Mouse (Mus musculus) CH12.LX (cell line): ENCODE data around the gene Gm20388. TPM values are rescaled to one million over a fixed set of nuclear protein-coding genes. Genes with fewer than 3 reads are reported as not detected.

ENCODE experiments used
- DNase-seq: peaks from one replicate; pipeline ENCODE4 v3.0.0-alpha.2; 2013; ENCODE audit errors: extremely low read depth
- H3K27ac ChIP-seq: 2 replicates; pipeline ENCODE4 v1.5.1; 2012; ENCODE audit warnings: low read depth, mild to moderate bottlenecking, control low read depth, moderate library complexity; ENCODE audit not compliant: insufficient read depth
- H3K27me3 ChIP-seq: replicated peaks from 2 replicates; pipeline ENCODE3; 2012; ENCODE audit warnings: inconsistent platforms
- H3K36me3 ChIP-seq, 2 experiments: replicated peaks in 1 of 2; 2 replicates each; pipeline versions ENCODE3 to v1.6.1; 2012; ENCODE audit warnings: inconsistent platforms in 1 of 2, low read length in 1 of 2, mild to moderate bottlenecking in 1 of 2, mixed read lengths in 1 of 2, moderate library complexity in 1 of 2; ENCODE audit not compliant: control insufficient read depth in 1 of 2, insufficient read depth in 1 of 2
- H3K4me1 ChIP-seq, 2 experiments: 2 replicates each; pipeline ENCODE4 v1.6.1; 2012; ENCODE audit warnings: inconsistent platforms in 1 of 2, moderate library complexity in 1 of 2; ENCODE audit not compliant: insufficient read depth in 2 of 2, control insufficient read depth in 1 of 2
- H3K4me2 ChIP-seq: 2 replicates; pipeline ENCODE4 v1.6.1; 2012; ENCODE audit warnings: low read depth, mild to moderate bottlenecking, control low read depth; ENCODE audit not compliant: poor library complexity, insufficient read depth, severe bottlenecking
- H3K4me3 ChIP-seq, 3 experiments: fragments of 150-350 bp in 1 of 3; sonication (generic) in 1 of 3; replicated peaks in 1 of 3; 2 replicates each; pipeline versions ENCODE3 to v1.5.1; 2011 to 2012; ENCODE audit warnings: low read depth in 2 of 3, low read length in 2 of 3, mild to moderate bottlenecking in 2 of 3, moderate library complexity in 2 of 3, control low read depth in 1 of 3, improper control_type of control experiment in 1 of 3, inconsistent platforms in 1 of 3, mixed read lengths in 1 of 3; ENCODE audit not compliant: poor library complexity in 1 of 3
- H3K79me2 ChIP-seq: replicated peaks from 2 replicates; pipeline ENCODE4 v1.6.1; 2012; ENCODE audit warnings: mild to moderate bottlenecking, moderate library complexity; ENCODE audit not compliant: control insufficient read depth, poor library complexity, insufficient read depth, severe bottlenecking; ENCODE audit errors: extremely low read depth
- H3K9ac ChIP-seq: 2 replicates; pipeline ENCODE4 v1.6.1; 2012; ENCODE audit warnings: low read depth, mild to moderate bottlenecking, control low read depth, moderate library complexity; ENCODE audit not compliant: insufficient read depth
- H3K9me3 ChIP-seq: replicated peaks from 2 replicates; pipeline ENCODE3; 2012; ENCODE audit warnings: low read length, inconsistent platforms, mixed read lengths
- BHLHE40 ChIP-seq: IDR thresholded peaks from 2 replicates; pipeline ENCODE4 v1.6.1; 2011; ENCODE audit warnings: mild to moderate bottlenecking, low read depth, low read length, improper control_type of control experiment
- CHD1 ChIP-seq: IDR thresholded peaks from 2 replicates; pipeline ENCODE4 v1.6.1; 2012; ENCODE audit warnings: low read depth, low read length, improper control_type of control experiment, inconsistent platforms
- CHD2 ChIP-seq: IDR thresholded peaks from 2 replicates; pipeline ENCODE4 v1.6.1; 2011; ENCODE audit warnings: low read length, improper control_type of control experiment
- E2F4 ChIP-seq: IDR thresholded peaks from 2 replicates; pipeline ENCODE4 v1.6.1; 2011; ENCODE audit warnings: low read depth, low read length, improper control_type of control experiment; ENCODE audit not compliant: insufficient replicate concordance
- ETS1 ChIP-seq: conservative IDR thresholded peaks from 2 replicates; pipeline ENCODE4 v1.6.1; 2012; ENCODE audit warnings: low read depth, mild to moderate bottlenecking, inconsistent platforms, low read length, improper control_type of control experiment, moderate library complexity
- GABPA ChIP-seq: IDR thresholded peaks from 2 replicates; pipeline ENCODE4 v1.6.1; 2012; ENCODE audit warnings: low read depth, low read length, improper control_type of control experiment, inconsistent platforms; ENCODE audit not compliant: insufficient replicate concordance
- HCFC1 ChIP-seq: IDR thresholded peaks from 2 replicates; pipeline ENCODE4 v1.6.1; 2012; ENCODE audit warnings: low read depth, mild to moderate bottlenecking, inconsistent platforms, low read length, improper control_type of control experiment
- IRF4 ChIP-seq: IDR thresholded peaks from 2 replicates; pipeline ENCODE4 v1.6.1; 2014; ENCODE audit warnings: low read depth, mild to moderate bottlenecking, inconsistent platforms, low read length, improper control_type of control experiment
- JUN ChIP-seq: IDR thresholded peaks from 2 replicates; pipeline ENCODE4 v1.6.1; 2011; ENCODE audit warnings: low read depth, mild to moderate bottlenecking, low read length, improper control_type of control experiment, moderate library complexity; ENCODE audit not compliant: insufficient read depth
- KAT2A ChIP-seq: IDR thresholded peaks from 2 replicates; pipeline ENCODE4 v1.6.1; 2012; ENCODE audit warnings: low read length, improper control_type of control experiment, inconsistent platforms; ENCODE audit not compliant: insufficient replicate concordance
- MAFK ChIP-seq: IDR thresholded peaks from 2 replicates; pipeline ENCODE4 v1.6.1; 2011; ENCODE audit warnings: low read length, improper control_type of control experiment; ENCODE audit not compliant: insufficient replicate concordance
- MAX ChIP-seq: IDR thresholded peaks from 2 replicates; pipeline ENCODE4 v1.6.1; 2011; ENCODE audit warnings: low read length, improper control_type of control experiment
- MXI1 ChIP-seq: IDR thresholded peaks from 2 replicates; pipeline ENCODE4 v1.6.1; 2011; ENCODE audit warnings: mild to moderate bottlenecking, low read depth, low read length, improper control_type of control experiment
- MYC ChIP-seq: IDR thresholded peaks from 2 replicates; pipeline ENCODE4 v1.6.1; 2011; ENCODE audit warnings: low read depth, mild to moderate bottlenecking, improper control_type of control experiment, low read length
- NELFE ChIP-seq: IDR thresholded peaks from 2 replicates; pipeline ENCODE4 v1.6.1; 2011; ENCODE audit warnings: low read depth, low read length, improper control_type of control experiment
- NRF1 ChIP-seq: IDR thresholded peaks from 2 replicates; pipeline ENCODE4 v1.6.1; 2014; ENCODE audit warnings: low read depth, mild to moderate bottlenecking, inconsistent platforms, low read length, improper control_type of control experiment, moderate library complexity
- PAX5 ChIP-seq: IDR thresholded peaks from 2 replicates; pipeline ENCODE4 v1.6.1; 2012; ENCODE audit warnings: low read length, inconsistent platforms, mixed read lengths
- POLR2A ChIP-seq: IDR thresholded peaks from 2 replicates; pipeline ENCODE4 v1.6.1; 2011; ENCODE audit warnings: low read depth, mild to moderate bottlenecking, improper control_type of control experiment, low read length
- RCOR1 ChIP-seq: conservative IDR thresholded peaks from 2 replicates; pipeline ENCODE4 v1.6.1; 2012; ENCODE audit warnings: low read depth, mild to moderate bottlenecking, inconsistent platforms, low read length, improper control_type of control experiment
- TBP ChIP-seq: conservative IDR thresholded peaks from 2 replicates; pipeline ENCODE4 v1.6.1; 2011; ENCODE audit warnings: low read depth, low read length, improper control_type of control experiment
- UBTF ChIP-seq: IDR thresholded peaks from 2 replicates; pipeline ENCODE4 v1.6.1; 2012; ENCODE audit warnings: low read depth, mild to moderate bottlenecking, inconsistent platforms, low read length, improper control_type of control experiment, moderate library complexity
- USF2 ChIP-seq: conservative IDR thresholded peaks from 2 replicates; pipeline ENCODE4 v1.6.1; 2011; ENCODE audit warnings: low read depth, low read length, improper control_type of control experiment
- ZKSCAN1 ChIP-seq: IDR thresholded peaks from 2 replicates; pipeline ENCODE4 v1.6.1; 2012; ENCODE audit warnings: low read depth, inconsistent platforms, low read length, improper control_type of control experiment, borderline replicate concordance
- ZMIZ1 ChIP-seq: IDR thresholded peaks from 2 replicates; pipeline ENCODE4 v1.6.1; 2012; ENCODE audit warnings: low read depth, mild to moderate bottlenecking, inconsistent platforms, low read length, improper control_type of control experiment
- dilution Hi-C: fragments of 300-500 bp; cut with MboI; formaldehyde crosslinking; loops from 2 replicates; pipeline ENCODE4 v1.14.3; 2020; ENCODE audit warnings: low sequenced_read_pairs; ENCODE audit not compliant: extremely low pct_unique_long_range_greater_than_20kb, extremely low pct_ligation_motif_present
- in situ Hi-C: fragments of 300-500 bp; cut with MboI; formaldehyde crosslinking; loops from 3 replicates; pipeline ENCODE4 v1.14.3; 2019; ENCODE audit warnings: low sequenced_read_pairs, low pct_ligation_motif_present, low pct_unique_long_range_greater_than_20kb, mixed read lengths
- polyA plus RNA-seq: library from polyadenylated mRNA; unstranded; fragments of >175 nt; gene quantifications from 2 replicates; pipeline ENCODE4 v1.2.1, GENCODE M21; 2012; ENCODE audit warnings: low read depth; ENCODE audit not compliant: insufficient read length
- total RNA-seq, 2 experiments: library from RNA; depleted of rRNA; stranded (reverse); fragments of 300-350 nt in 1 of 2; fragments of >200 nt in 1 of 2; gene quantifications; 2 replicates each; pipeline ENCODE4 v1.2.3; 2012 to 2014

Gm20388 gene
- total and polyA plus RNA-seq, 3 experiments: 14.8 to 26.3 (median 22.2) TPM

GRCm38 (mm10) chr8:120787631-120788030, 877.0 kb downstream of the Gm20388 start:
- TF ChIP-seq PAX5 (no peak), CHD1 (no peak), UBTF (no peak), CHD2 (no peak), IRF4 (no peak), NRF1 (no peak), E2F4 (no peak), USF2 (no peak), RCOR1 (no peak), ETS1 (no peak), MAX (no peak), BHLHE40 (no peak), ZKSCAN1 (no peak), HCFC1 (no peak), TBP (no peak), MXI1 (no peak), MAFK (no peak), MYC (no peak)
- H3K4me3 ChIP-seq: no peak overlapping the region
- H3K27ac ChIP-seq: no peak overlapping the region
- in situ Hi-C loops (no loop called here), dilution Hi-C loops (no loop called here)
- no peak overlapping the region for H3K4me2 ChIP-seq
- DNase-seq: no peak
- no peaks in the 10 kb centered on the region for H3K79me2 ChIP-seq
- H3K9ac ChIP-seq: no peak overlapping the region
- peaks cover 0 to 3% of the 10 kb centered on the region in 2 experiments; a peak in 1 of 4 replicates for H3K4me1 ChIP-seq
- no peaks in the 10 kb centered on the region for H3K9me3 ChIP-seq
- peaks cover 26% of the 10 kb centered on the region for H3K27me3 ChIP-seq
- H3K36me3 ChIP-seq: no peaks in the 10 kb centered on the region

- TF ChIP-seq PAX5 (no peak), POLR2A (no peak), JUN (no peak), NELFE (no peak), MYC (no peak), CHD2 (no peak), GABPA (no peak), MAX (no peak), BHLHE40 (no peak), KAT2A (no peak), ZMIZ1 (no peak)
- TF ChIP-seq, all 38 proteins: peak for 0
- no peaks in the 10 kb centered on the region for H3K79me2 ChIP-seq
- H3K27ac ChIP-seq: no peak overlapping the region
- peaks cover 5% of the 10 kb centered on the region for H3K27me3 ChIP-seq
- no peak overlapping the region for H3K4me3 ChIP-seq
- peaks cover 11 to 28% of the 10 kb centered on the region in 2 experiments for H3K4me1 ChIP-seq
- no peaks in the 10 kb centered on the region for H3K36me3 ChIP-seq
- no peak overlapping the region for H3K4me2 ChIP-seq
- no peak overlapping the region for H3K9ac ChIP-seq
- dilution Hi-C loops (no loop called here), in situ Hi-C loops (loop anchor here (5.0 kb wide), 1 partner anchor 110 kb away; no protein-coding TSS in a partner anchor)
- no peak for DNase-seq
- H3K9me3 ChIP-seq: no peaks in the 10 kb centered on the region
Measured at GRCm38 (mm10) chr8:120792710-120793109, 882.1 kb downstream of the Gm20388 start.
